Mouse (Mus musculus) cerebellum, adult 2 months (tissue): ENCODE data around the gene Wfdc15b.

Source experiments
- CTCF ChIP-seq: fragments of 200-500 bp; IDR thresholded peaks from 2 replicates; pipeline ENCODE4 v1.5.1; 2011; ENCODE audit warnings: low read depth, mild to moderate bottlenecking, control low read depth, low read length, moderate library complexity, borderline replicate concordance; ENCODE audit not compliant: insufficient read depth
- POLR2A ChIP-seq: fragments of 200-500 bp; IDR thresholded peaks from 2 replicates; pipeline ENCODE4 v1.6.1; 2011; ENCODE audit warnings: low read length, control low read depth, borderline replicate concordance; ENCODE audit not compliant: insufficient read depth

DNA sequence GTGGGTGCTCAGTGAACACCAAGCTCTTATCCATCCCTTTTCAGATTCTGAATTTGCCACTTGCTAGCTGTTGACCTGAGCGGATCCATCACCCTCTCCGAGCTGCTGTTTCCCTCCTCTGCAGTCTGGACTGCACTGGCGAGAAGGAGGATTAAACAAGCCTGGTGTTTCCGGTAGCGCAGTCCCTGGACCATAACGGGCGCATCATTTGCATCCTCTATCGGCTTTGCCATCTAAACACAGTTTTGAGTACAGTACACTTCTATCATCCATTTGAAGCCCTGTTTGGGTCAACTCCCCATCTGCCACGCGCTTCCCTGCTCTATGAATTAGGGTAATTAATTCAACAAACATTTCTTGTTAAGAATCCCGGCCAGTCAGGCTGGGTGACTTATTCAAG is 51.1 kb downstream of the Wfdc15b start:
- TF ChIP-seq CTCF (no peak), POLR2A (no peak)
